22 mouse cellular contexts compared by ENCODE assay signal in the genomic region with DNA sequence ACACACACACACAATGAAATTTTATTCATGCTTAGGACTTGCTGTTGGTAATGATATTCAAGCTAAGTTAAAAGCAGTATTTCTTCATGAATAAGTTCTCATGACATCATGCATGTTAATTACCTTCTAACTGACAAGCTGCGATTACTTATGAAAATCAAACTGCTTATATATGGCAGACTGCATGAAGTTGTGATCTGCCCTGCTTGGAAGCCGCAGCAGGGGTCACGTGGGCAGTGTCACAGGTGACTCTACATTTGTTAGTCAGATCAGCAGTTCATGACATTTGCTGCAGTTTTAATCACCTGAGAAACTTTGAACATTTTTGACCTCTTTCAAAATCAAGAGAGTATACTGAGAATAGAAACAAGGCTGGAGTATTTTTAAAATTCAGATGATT.
"Had no signal": no experiment of that assay in that cellular context is flagged by ENCODE, and none has a peak within 500 bp of the region (broad histone marks: within the 10 kb centered on the region; RNA-seq: fewer than 3 reads in every experiment).

No protein-coding gene starts in this region.

- H3K27ac ChIP-seq: lung, embryonic 15.5 days; macrophage; midbrain, embryonic 13.5 days; neural tube, embryonic 13.5 days; neural tube, embryonic 15.5 days had no signal

- H3K36me3 ChIP-seq: lung, embryonic 15.5 days; midbrain, embryonic 13.5 days; neural tube, embryonic 13.5 days; neural tube, embryonic 15.5 days had no signal

- H3K4me2 ChIP-seq: lung, embryonic 15.5 days; midbrain, embryonic 11.5 days; midbrain, embryonic 13.5 days; neural tube, embryonic 13.5 days; neural tube, embryonic 15.5 days had no signal

- H3K27me3 ChIP-seq: lung, embryonic 15.5 days; megakaryocyte, embryonic 14.5 days; midbrain, embryonic 13.5 days; neural tube, embryonic 13.5 days; neural tube, embryonic 15.5 days had no signal

- DNase-seq: liver, postnatal 0 days; lung, adult 2 months; lung, postnatal 14 days; lung, postnatal 36 days; retina, postnatal 1 day; right cerebral cortex, adult 18-20 months; right cerebral cortex, postnatal 25 days; right cerebral cortex, postnatal 4 days; spleen, adult 18-20 months; thymus, adult 18-20 months; thymus, postnatal 14 days; thymus, postnatal 36 days had no signal

- H3K9ac ChIP-seq: liver, postnatal 0 days; lung, embryonic 15.5 days; midbrain, embryonic 13.5 days; neural tube, embryonic 13.5 days; neural tube, embryonic 15.5 days had no signal

- ATAC-seq: liver, postnatal 0 days; lung, postnatal 0 days; midbrain, embryonic 13.5 days; midbrain, embryonic 16.5 days had no signal

- H3K4me1 ChIP-seq: lung, embryonic 15.5 days; megakaryocyte, embryonic 14.5 days; midbrain, embryonic 13.5 days; neural tube, embryonic 15.5 days had no signal

- H3K4me3 ChIP-seq: lung, embryonic 15.5 days; megakaryocyte, embryonic 14.5 days; midbrain, embryonic 13.5 days; myocyte; neural tube, embryonic 13.5 days; neural tube, embryonic 15.5 days had no signal

- H3K9me3 ChIP-seq: lung, embryonic 15.5 days; megakaryocyte, embryonic 14.5 days; midbrain, embryonic 13.5 days; neural tube, embryonic 13.5 days; neural tube, embryonic 15.5 days had no signal
